Mouse (Mus musculus): ENCODE results near the gene Tmem231. TPM values are rescaled to one million over a fixed set of nuclear protein-coding genes. Genes with fewer than 3 reads are reported as not detected.

Gene Tmem231
- polyA plus RNA-seq, 1 experiment from 2014 or later, result 14.8 TPM

- Histone ChIP-seq H3K4me2 (no peak overlapping the region), H3K27me3 (peaks cover 52% of the 10 kb centered on the region), H3K9ac (no peak overlapping the region), H3K9me3 (replicated peaks) (no peaks in the 10 kb centered on the region), H3K4me3 (no peak overlapping the region), H3K36me3 (ENCODE audit: poor library complexity, severe bottlenecking) (no peaks in the 10 kb centered on the region), H3K27ac (no peak overlapping the region), H3K4me1 (peaks cover 11% of the 10 kb centered on the region)
- ATAC-seq, result no peak
- WGBS, result 63% methylated on average over 8 of the region's 8 CpGs
These were observed 41.7 kb downstream of the Tmem231 start for GRCm38 (mm10) chr8:111891983-111892382.

- H3K4me2 ChIP-seq, result no peak overlapping the region
- H3K9me3 ChIP-seq (replicated peaks), result no peaks in the 10 kb centered on the region
- H3K27ac ChIP-seq, result no peak overlapping the region
- peaks cover 11% of the 10 kb centered on the region for H3K4me1 ChIP-seq
- WGBS, result 58% methylated on average over 6 of the region's 6 CpGs
- no peak overlapping the region for H3K9ac ChIP-seq
- no peak for ATAC-seq
- no peaks in the 10 kb centered on the region for H3K36me3 ChIP-seq (ENCODE audit: poor library complexity, severe bottlenecking)
- H3K27me3 ChIP-seq, result peaks cover 59% of the 10 kb centered on the region
- H3K4me3 ChIP-seq, result no peak overlapping the region
These were observed 42.8 kb downstream of the Tmem231 start for GRCm38 (mm10) chr8:111890911-111891303.

- Histone ChIP-seq H3K4me2 (peak overlapping the region; percentile 57), H3K9ac (peak overlapping the region; percentile 45; the same call in 1 of the 2 replicates), H3K9me3 (replicated peaks) (no peaks in the 10 kb centered on the region), H3K27ac (no peak overlapping the region), H3K4me3 (peak overlapping the region; percentile 32), H3K4me1 (peaks cover 11% of the 10 kb centered on the region), H3K27me3 (peaks cover 59% of the 10 kb centered on the region), H3K36me3 (ENCODE audit: poor library complexity, severe bottlenecking) (no peaks in the 10 kb centered on the region)
- no peak for ATAC-seq
- WGBS, result 11% methylated on average over 86 of the region's 86 CpGs
These were observed 43.5 kb downstream of the Tmem231 start for GRCm38 (mm10) chr8:111889931-111890910.

DNA sequence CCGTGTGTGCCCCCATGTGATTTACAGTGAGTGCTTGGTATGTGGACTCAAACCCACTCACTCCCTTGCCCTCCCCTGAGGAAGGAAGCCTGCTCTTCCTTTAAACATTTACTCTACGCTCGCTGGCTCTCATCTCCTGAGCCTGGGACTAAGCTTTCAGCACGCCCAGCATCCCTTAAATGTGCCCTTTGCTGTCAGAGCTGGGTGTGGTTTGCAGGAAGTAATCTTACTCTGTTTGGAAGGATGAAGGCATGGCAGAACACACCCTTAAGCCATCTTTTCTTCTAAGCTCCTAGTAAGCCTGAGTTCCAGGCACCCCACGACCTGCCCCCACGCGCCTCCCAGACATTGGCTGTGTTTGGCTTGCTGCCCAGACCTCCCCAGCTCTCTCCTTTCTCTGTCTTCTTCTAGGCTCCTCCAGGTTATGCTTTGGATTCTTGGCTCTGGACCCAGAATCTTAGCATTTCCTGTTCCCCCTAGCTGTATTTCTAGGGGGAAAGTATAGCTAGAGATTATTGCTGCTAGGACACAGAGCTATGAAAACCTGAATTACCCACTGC, 45.5 kb downstream of the Tmem231 start:
- Histone ChIP-seq H3K4me3 (no peak overlapping the region), H3K9me3 (replicated peaks) (no peaks in the 10 kb centered on the region), H3K27ac (no peak overlapping the region), H3K9ac (no peak overlapping the region), H3K4me2 (no peak overlapping the region), H3K36me3 (ENCODE audit: poor library complexity, severe bottlenecking) (no peaks in the 10 kb centered on the region), H3K4me1 (peaks cover 11% of the 10 kb centered on the region), H3K27me3 (peaks cover 59% of the 10 kb centered on the region)
- WGBS, result 38% methylated on average over 7 of the region's 7 CpGs
- ATAC-seq, result no peak

DNA sequence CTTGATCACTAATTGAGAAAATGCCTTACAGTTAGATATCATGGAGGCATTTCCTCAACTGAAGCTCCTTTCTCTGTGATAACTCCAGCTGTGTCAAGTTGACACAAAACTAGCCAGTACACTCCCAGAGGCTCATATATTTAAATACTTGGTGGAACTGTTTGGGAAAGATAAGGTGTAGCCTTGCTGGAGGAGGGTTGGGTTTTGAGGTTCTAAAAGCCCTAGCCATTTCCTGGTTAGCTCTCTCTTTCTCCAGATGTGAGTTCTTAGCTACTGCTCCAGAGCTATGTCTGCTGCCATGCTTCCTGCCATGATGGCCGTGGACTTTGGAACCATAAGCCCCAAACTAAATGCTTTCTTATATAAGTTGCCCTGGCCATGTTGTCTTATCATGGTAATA, 46.2 kb downstream of the Tmem231 start:
- H3K27me3 ChIP-seq, result peaks cover 57% of the 10 kb centered on the region
- no peaks in the 10 kb centered on the region for H3K36me3 ChIP-seq (ENCODE audit: poor library complexity, severe bottlenecking)
- H3K9ac ChIP-seq, result no peak overlapping the region
- no peaks in the 10 kb centered on the region for H3K9me3 ChIP-seq (replicated peaks)
- WGBS, result 75% methylated on average over 1 of the region's 1 CpGs
- no peak overlapping the region for H3K4me3 ChIP-seq
- ATAC-seq, result no peak
- H3K27ac ChIP-seq, result no peak overlapping the region
- peaks cover 11% of the 10 kb centered on the region for H3K4me1 ChIP-seq
- no peak overlapping the region for H3K4me2 ChIP-seq

GRCm38 (mm10) chr8:111883615-111884014, 50.1 kb downstream of the Tmem231 start:
- H3K36me3 ChIP-seq (ENCODE audit: poor library complexity, severe bottlenecking), result no peaks in the 10 kb centered on the region
- H3K9me3 ChIP-seq (replicated peaks), result no peaks in the 10 kb centered on the region
- no peaks in the 10 kb centered on the region for H3K4me1 ChIP-seq
- H3K27ac ChIP-seq, result no peak overlapping the region
- H3K4me2 ChIP-seq, result no peak overlapping the region
- peaks cover 21% of the 10 kb centered on the region for H3K27me3 ChIP-seq
- ATAC-seq, result no peak
- WGBS, result 88% methylated on average over 4 of the region's 4 CpGs
- no peak overlapping the region for H3K9ac ChIP-seq
- H3K4me3 ChIP-seq, result no peak overlapping the region

DNA sequence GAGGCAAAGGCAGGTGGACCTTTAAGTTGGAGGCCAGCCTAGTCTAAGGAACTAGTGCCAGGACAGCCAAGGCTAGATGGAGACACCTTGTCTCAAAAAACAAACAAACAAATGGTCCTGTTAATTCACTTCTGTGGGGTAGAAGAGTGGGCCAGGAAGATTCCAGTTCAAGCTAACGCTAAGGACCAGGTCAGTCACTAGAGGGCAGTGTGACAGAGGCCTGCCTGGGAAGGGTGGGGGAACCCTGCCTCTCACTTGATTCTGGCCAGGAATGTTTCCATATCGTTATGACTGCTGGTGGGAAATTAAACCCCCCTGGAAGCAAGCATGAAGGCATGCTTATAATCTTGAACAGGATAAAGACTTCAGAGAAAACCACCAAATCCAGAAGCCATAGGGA, 52.1 kb downstream of the Tmem231 start:
- Histone ChIP-seq H3K9me3 (replicated peaks) (no peaks in the 10 kb centered on the region), H3K4me3 (no peak overlapping the region), H3K9ac (no peak overlapping the region), H3K36me3 (ENCODE audit: poor library complexity, severe bottlenecking) (no peaks in the 10 kb centered on the region), H3K27ac (no peak overlapping the region), H3K4me1 (no peaks in the 10 kb centered on the region), H3K27me3 (0 out of 2 replicates have a peak, but pooled peaks cover 3% of the 10 kb centered on the region), H3K4me2 (no peak overlapping the region)
- WGBS, result 4% methylated on average over 2 of the region's 2 CpGs
- ATAC-seq, result no peak

DNA sequence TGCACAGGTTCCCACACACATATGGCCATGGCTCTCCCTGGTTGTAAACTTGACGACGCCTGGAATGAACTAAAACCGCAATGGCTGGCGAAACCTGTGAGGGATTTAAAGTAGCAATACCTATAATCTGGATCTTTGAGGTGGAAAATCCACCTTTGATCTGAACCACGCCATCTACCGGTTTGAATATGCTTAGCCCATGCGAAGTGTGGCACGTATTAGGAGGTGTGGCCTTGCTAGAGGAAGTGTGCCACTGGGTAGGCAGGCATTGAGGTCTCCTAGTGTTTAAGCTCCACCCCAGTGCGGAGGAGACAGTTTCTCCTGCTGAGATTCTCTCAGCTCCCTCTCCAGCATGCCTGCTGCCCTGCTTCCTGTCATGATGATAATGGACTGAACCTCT, 56.0 kb downstream of the Tmem231 start:
- ATAC-seq, result no peak
- Histone ChIP-seq H3K4me3 (no peak overlapping the region), H3K4me2 (no peak overlapping the region), H3K27ac (no peak overlapping the region), H3K36me3 (ENCODE audit: poor library complexity, severe bottlenecking) (no peaks in the 10 kb centered on the region), H3K9ac (no peak overlapping the region), H3K9me3 (replicated peaks) (no peaks in the 10 kb centered on the region), H3K4me1 (peaks cover 9% of the 10 kb centered on the region), H3K27me3 (no peaks in the 10 kb centered on the region)
- 71% methylated on average over 9 of the region's 9 CpGs for WGBS

DNA sequence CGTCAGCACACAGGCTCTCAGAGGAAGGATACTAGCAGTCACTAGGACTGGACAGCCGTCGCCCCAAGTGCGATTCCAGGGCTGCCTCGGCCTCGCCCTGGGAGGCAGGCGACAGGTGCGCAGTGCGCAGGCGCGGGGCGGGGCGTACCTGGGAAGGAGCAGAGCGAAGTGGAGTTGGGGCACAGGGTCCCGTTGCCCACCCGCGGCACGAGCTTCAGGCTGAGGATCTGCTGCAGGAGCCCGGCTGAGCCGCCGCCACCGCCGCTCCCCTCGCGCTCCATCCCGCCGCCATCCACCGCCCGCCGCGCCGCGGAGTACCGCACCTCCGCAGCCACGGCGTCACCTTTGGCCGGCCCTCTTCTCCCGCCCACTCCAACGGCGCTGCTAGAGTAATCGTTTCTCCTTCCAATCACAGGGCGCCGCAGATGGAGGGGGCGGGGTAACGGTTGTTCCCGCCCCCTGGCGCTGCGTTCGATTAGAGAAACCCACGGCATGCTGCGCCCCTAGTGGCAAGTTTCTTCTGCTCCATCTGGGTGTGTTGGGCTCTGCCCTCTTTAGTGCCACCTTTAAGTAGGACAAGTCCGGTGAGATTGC, 57.2 kb downstream of the Tmem231 start, which contains the start of gene Tmem170:
Gene Tmem170, minus strand, starts transcription at position 396 of the 594 bp plus-strand sequence.
- Histone ChIP-seq H3K4me2 (peak within 1 kb of the TSS; percentile 61), H3K9me3 (replicated peaks) (no peaks in the 10 kb centered on the region), H3K27me3 (no peaks in the 10 kb centered on the region), H3K4me1 (peaks cover 9% of the 10 kb centered on the region), H3K27ac (peak within 1 kb of the TSS; percentile 55), H3K9ac (peak within 1 kb of the TSS; percentile 50), H3K4me3 (peak within 1 kb of the TSS; percentile 69), H3K36me3 (ENCODE audit: poor library complexity, severe bottlenecking) (no peaks in the 10 kb centered on the region)
- peak; percentile 98 for ATAC-seq
- under 1% methylated on average over 32 of the region's 53 CpGs for WGBS

DNA sequence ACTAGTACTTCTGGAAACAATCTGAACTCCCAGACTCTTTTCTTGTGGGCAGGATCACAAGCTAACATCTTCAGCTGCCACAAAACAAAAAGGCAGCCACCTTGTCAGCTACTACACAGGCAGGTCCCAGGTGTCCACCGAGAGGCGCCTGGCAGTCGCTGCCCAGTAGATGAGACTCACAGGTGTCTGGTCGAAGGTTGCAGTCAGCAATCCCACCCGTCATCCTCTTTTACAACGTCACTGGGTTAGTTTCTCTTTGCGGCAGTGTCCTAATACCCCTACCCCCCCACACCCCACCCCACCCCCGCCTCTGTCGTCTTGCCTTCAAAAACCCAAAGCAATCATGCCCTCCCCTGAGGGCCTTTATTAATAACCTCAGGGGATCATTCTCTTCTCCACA, 57.9 kb downstream of the Tmem231 start:
- no peak overlapping the region for H3K27ac ChIP-seq
- peak overlapping the region; percentile 69 for H3K4me3 ChIP-seq
- H3K4me2 ChIP-seq, result peak overlapping the region; percentile 61
- no peaks in the 10 kb centered on the region for H3K36me3 ChIP-seq (ENCODE audit: poor library complexity, severe bottlenecking)
- H3K9ac ChIP-seq, result peak overlapping the region; percentile 50
- no peaks in the 10 kb centered on the region for H3K9me3 ChIP-seq (replicated peaks)
- no peaks in the 10 kb centered on the region for H3K27me3 ChIP-seq
- 28% methylated on average over 9 of the region's 9 CpGs for WGBS
- H3K4me1 ChIP-seq, result peaks cover 9% of the 10 kb centered on the region
- ATAC-seq, result no peak

DNA sequence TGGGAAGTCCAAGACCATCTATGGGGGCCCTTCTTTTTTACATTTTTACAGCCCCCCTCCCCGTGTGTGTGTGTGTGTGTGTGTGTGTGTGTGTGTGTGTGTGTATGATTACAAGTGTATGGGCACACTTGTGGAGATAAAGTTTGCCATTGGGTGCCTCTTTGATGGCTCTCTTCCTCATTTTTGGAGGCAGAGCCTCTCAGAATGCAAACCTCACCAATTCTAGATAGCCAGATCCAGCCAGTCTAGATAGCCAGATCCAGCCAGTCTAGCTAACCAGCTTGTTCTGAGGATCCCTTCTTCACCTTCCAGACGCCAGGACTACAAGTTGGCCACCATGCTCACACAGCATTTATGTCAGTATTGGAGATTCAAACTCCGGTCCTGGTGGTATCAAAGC, 62.4 kb downstream of the Tmem231 start:
- no peaks in the 10 kb centered on the region for H3K9me3 ChIP-seq (replicated peaks)
- H3K9ac ChIP-seq, result no peak overlapping the region
- peaks cover 9% of the 10 kb centered on the region for H3K4me1 ChIP-seq
- WGBS, result 84% methylated on average over 3 of the region's 3 CpGs
- H3K36me3 ChIP-seq (ENCODE audit: poor library complexity, severe bottlenecking), result no peaks in the 10 kb centered on the region
- H3K4me3 ChIP-seq, result no peak overlapping the region
- no peak overlapping the region for H3K4me2 ChIP-seq
- no peak for ATAC-seq
- no peaks in the 10 kb centered on the region for H3K27me3 ChIP-seq
- H3K27ac ChIP-seq, result no peak overlapping the region

DNA sequence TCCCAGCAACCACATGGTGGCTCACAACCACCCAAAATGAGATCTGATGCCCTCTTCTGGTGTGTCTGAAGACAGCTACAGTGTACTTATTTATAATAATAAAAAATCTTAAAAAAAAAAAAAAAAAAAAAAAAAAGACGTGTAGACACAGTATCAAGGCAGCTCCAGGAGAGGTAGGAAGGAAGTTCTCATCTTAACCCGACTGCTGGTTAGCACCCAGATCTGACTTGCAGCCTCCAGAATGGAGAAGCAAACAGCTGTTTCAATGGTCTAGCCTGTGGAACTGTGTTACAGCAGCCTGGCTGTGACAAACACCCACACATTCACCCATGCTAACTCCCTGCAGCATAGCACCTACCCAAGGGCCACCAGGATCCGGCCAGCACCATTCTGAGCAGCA, 63.3 kb downstream of the Tmem231 start:
- Histone ChIP-seq H3K36me3 (ENCODE audit: poor library complexity, severe bottlenecking) (peaks cover 7% of the 10 kb centered on the region; the same call in 1 of the 2 replicates), H3K4me2 (no peak overlapping the region), H3K9ac (no peak overlapping the region), H3K27ac (no peak overlapping the region), H3K27me3 (no peaks in the 10 kb centered on the region), H3K4me1 (peaks cover 2% of the 10 kb centered on the region; the same call in 1 of the 2 replicates), H3K9me3 (replicated peaks) (no peaks in the 10 kb centered on the region), H3K4me3 (no peak overlapping the region)
- no peak for ATAC-seq
- 83% methylated on average over 3 of the region's 3 CpGs for WGBS

All from forebrain, embryonic 13.5 days (tissue).